Mouse (Mus musculus): ENCODE data around the gene Tmem19. TPM values are rescaled to one million over a fixed set of nuclear protein-coding genes. Genes with fewer than 3 reads are reported as not detected.

Gene Tmem19
- 31.6 and 32.0 TPM in 2 replicates for polyA plus RNA-seq (2015; fragmentation: Nextera tagmentation; extraction: Ambion mirVana)

- Histone ChIP-seq H3K36me3 (peaks cover 3% of the 10 kb centered on the region; the same call in 1 of the 2 replicates), H3K4me2 (peak within 1 kb of the TSS; percentile 82), H3K9me3 (replicated peaks) (no peaks in the 10 kb centered on the region), H3K9ac (replicated peaks) (peak within 1 kb of the TSS; percentile 70), H3K27me3 (replicated peaks) (no peaks in the 10 kb centered on the region), H3K4me1 (peaks cover 28% of the 10 kb centered on the region), H3K27ac (replicated peaks) (peak within 1 kb of the TSS; percentile 96), H3K4me3 (replicated peaks) (peak within 1 kb of the TSS; percentile 72)
- peak; percentile 98 for ATAC-seq (ENCODE audit: low FRiP score)
- 1% methylated on average over 54 of the region's 58 CpGs for WGBS
Observed at GRCm38 (mm10) chr10:115361840-115362622, at the start of gene Tmem19. Gene Tmem19 (minus strand): TSS chr10:115362501.

GRCm38 (mm10) chr10:115406393-115406792 lies 44.1 kb upstream of the Tmem19 start:
- H3K9me3 ChIP-seq (replicated peaks), result no peaks in the 10 kb centered on the region
- H3K4me1 ChIP-seq, result no peaks in the 10 kb centered on the region
- H3K9ac ChIP-seq (replicated peaks), result no peak overlapping the region
- no peak overlapping the region for H3K27ac ChIP-seq (replicated peaks)
- no peaks in the 10 kb centered on the region for H3K27me3 ChIP-seq (replicated peaks)
- peaks cover 55% of the 10 kb centered on the region for H3K36me3 ChIP-seq
- H3K4me2 ChIP-seq, result no peak overlapping the region
- WGBS, result 66% methylated on average over 6 of the region's 6 CpGs
- no peak for ATAC-seq (ENCODE audit: low FRiP score)
- no peak overlapping the region for H3K4me3 ChIP-seq (replicated peaks)

GRCm38 (mm10) chr10:115391896-115392295 lies 29.6 kb upstream of the Tmem19 start:
- H3K4me2 ChIP-seq, result no peak overlapping the region
- H3K36me3 ChIP-seq, result peaks cover 23% of the 10 kb centered on the region
- ATAC-seq (ENCODE audit: low FRiP score), result no peak
- H3K9ac ChIP-seq (replicated peaks), result no peak overlapping the region
- H3K27ac ChIP-seq (replicated peaks), result no peak overlapping the region
- H3K27me3 ChIP-seq (replicated peaks), result no peaks in the 10 kb centered on the region
- 100% methylated on average over 1 of the region's 1 CpGs for WGBS
- H3K9me3 ChIP-seq (replicated peaks), result no peaks in the 10 kb centered on the region
- no peak overlapping the region for H3K4me3 ChIP-seq (replicated peaks)
- H3K4me1 ChIP-seq, result peaks cover 36% of the 10 kb centered on the region

- Histone ChIP-seq H3K4me2 (no peak overlapping the region), H3K4me3 (replicated peaks) (no peak overlapping the region), H3K27ac (replicated peaks) (no peak overlapping the region), H3K9me3 (replicated peaks) (no peaks in the 10 kb centered on the region), H3K36me3 (peaks cover 23% of the 10 kb centered on the region), H3K4me1 (peaks cover 39% of the 10 kb centered on the region), H3K9ac (replicated peaks) (no peak overlapping the region), H3K27me3 (replicated peaks) (no peaks in the 10 kb centered on the region)
- ATAC-seq (ENCODE audit: low FRiP score), result no peak
- WGBS, result 94% methylated on average over 4 of the region's 4 CpGs
Observed at GRCm38 (mm10) chr10:115391076-115391475, 28.8 kb upstream of the Tmem19 start.

DNA sequence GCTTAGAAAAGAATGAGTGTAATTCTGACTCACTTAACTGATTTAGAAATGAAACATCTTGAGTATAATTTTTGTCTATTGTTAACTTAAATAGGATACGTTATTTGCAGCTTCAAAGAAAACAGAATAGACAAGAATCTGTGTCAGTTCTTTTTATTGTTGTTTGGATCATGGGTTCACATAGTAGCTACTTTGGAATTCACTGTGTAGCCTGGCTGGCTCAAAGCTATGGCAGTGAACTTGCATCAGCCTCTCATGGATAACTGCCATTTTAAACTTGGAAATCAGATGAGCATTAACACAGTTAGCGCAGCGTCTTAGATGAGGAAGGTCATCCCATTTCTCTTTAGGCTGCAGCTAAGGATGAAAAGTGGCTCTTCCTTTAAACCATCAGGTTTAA lies 25.6 kb upstream of the Tmem19 start:
- Histone ChIP-seq H3K36me3 (peaks cover 12% of the 10 kb centered on the region; the same call in 1 of the 2 replicates), H3K9me3 (replicated peaks) (no peaks in the 10 kb centered on the region), H3K27ac (replicated peaks) (no peak overlapping the region), H3K27me3 (replicated peaks) (no peaks in the 10 kb centered on the region), H3K4me2 (peak overlapping the region; percentile 68), H3K4me1 (peaks cover 37% of the 10 kb centered on the region), H3K9ac (replicated peaks) (no peak overlapping the region), H3K4me3 (replicated peaks) (no peak overlapping the region)
- WGBS, result 79% methylated on average over 3 of the region's 3 CpGs
- ATAC-seq (ENCODE audit: low FRiP score), result no peak

DNA sequence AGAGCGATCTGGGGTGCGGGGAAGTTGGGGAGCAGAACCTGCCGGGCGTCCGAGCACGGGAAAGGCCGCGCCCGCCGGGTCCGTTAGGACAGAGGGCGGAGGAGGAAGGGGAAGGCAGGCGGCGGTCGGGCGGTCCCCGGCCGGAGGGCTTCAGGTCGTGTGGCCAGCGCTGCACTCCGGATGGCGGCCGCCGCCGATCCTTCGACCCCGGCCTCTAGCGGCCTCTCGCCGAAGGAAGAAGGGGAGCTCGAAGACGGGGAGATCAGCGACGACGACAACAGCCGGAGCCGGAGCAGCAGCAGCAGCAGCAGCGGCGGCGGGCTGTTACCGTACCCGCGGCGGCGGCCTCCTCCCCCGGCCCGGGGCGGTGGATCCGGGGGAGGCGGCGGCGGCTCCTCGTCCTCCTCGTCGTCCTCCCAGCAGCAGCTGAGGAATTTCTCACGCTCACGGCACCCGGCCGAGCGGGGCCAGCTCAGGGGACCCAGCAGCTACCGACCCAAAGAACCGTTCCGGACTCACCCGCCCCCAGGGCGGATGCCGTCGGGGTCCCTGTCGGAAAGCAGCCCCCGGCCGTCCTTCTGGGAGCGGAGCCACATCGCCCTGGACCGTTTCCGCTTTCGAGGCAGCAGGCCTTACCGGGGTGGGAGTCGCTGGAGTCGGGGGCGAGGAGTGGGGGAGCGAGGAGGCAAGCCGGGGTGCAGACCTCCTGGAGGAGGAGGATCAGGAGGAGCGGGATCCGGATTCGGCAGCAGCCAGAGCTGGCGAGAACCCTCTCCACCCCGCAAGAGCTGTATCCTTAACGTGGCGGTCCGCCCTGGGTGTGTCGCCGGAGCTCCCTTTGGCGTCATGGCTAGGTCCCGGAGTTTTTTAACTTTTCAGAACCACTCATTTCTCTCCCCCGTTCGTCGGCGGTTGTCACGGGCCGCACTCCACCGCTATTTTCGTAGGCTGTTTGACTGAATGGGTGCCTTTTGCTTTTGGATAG lies 23.0 kb upstream of the Tmem19 start:
- Histone ChIP-seq H3K36me3 (peaks cover 10% of the 10 kb centered on the region; the same call in 1 of the 2 replicates), H3K4me1 (peaks cover 35% of the 10 kb centered on the region), H3K4me2 (peak overlapping the region; percentile 68), H3K9ac (replicated peaks) (peak overlapping the region; percentile 85), H3K27ac (replicated peaks) (peak overlapping the region; percentile 97), H3K27me3 (replicated peaks) (no peaks in the 10 kb centered on the region), H3K4me3 (replicated peaks) (peak overlapping the region; percentile 71), H3K9me3 (replicated peaks) (no peaks in the 10 kb centered on the region)
- under 1% methylated on average over 92 of the region's 101 CpGs for WGBS
- ATAC-seq (ENCODE audit: low FRiP score), result peak; percentile 4

- peaks cover 35% of the 10 kb centered on the region for H3K4me1 ChIP-seq
- under 1% methylated on average over 65 of the region's 65 CpGs for WGBS
- peak within 1 kb of the TSS; percentile 85 for H3K9ac ChIP-seq (replicated peaks)
- ATAC-seq (ENCODE audit: low FRiP score), result peak; percentile 97
- peak within 1 kb of the TSS; percentile 71 for H3K4me3 ChIP-seq (replicated peaks)
- peak within 1 kb of the TSS; percentile 68 for H3K4me2 ChIP-seq
- peak within 1 kb of the TSS; percentile 97 for H3K27ac ChIP-seq (replicated peaks)
- H3K27me3 ChIP-seq (replicated peaks), result no peaks in the 10 kb centered on the region
- H3K9me3 ChIP-seq (replicated peaks), result no peaks in the 10 kb centered on the region
- H3K36me3 ChIP-seq, result peaks cover 9% of the 10 kb centered on the region; the same call in 1 of the 2 replicates
Observed at GRCm38 (mm10) chr10:115384221-115385017, 22.1 kb upstream of the Tmem19 start, which contains the start of the genes Thap2 and Zfc3h1. Gene Thap2 (minus strand): TSS chr10:115384443. Gene Zfc3h1 (plus strand): TSS chr10:115384959.

- Histone ChIP-seq H3K9ac (replicated peaks) (peak overlapping the region; percentile 70), H3K4me1 (peaks cover 35% of the 10 kb centered on the region), H3K36me3 (0 out of 2 replicates have a peak, but pooled peaks cover 4% of the 10 kb centered on the region), H3K27ac (replicated peaks) (peak overlapping the region; percentile 97), H3K9me3 (replicated peaks) (no peaks in the 10 kb centered on the region), H3K27me3 (replicated peaks) (no peaks in the 10 kb centered on the region), H3K4me2 (peak overlapping the region; percentile 64), H3K4me3 (replicated peaks) (peak overlapping the region; percentile 71)
- under 1% methylated on average over 15 of the region's 15 CpGs for WGBS
- no peak for ATAC-seq (ENCODE audit: low FRiP score)
Observed at GRCm38 (mm10) chr10:115383644-115384220, 21.4 kb upstream of the Tmem19 start.

DNA sequence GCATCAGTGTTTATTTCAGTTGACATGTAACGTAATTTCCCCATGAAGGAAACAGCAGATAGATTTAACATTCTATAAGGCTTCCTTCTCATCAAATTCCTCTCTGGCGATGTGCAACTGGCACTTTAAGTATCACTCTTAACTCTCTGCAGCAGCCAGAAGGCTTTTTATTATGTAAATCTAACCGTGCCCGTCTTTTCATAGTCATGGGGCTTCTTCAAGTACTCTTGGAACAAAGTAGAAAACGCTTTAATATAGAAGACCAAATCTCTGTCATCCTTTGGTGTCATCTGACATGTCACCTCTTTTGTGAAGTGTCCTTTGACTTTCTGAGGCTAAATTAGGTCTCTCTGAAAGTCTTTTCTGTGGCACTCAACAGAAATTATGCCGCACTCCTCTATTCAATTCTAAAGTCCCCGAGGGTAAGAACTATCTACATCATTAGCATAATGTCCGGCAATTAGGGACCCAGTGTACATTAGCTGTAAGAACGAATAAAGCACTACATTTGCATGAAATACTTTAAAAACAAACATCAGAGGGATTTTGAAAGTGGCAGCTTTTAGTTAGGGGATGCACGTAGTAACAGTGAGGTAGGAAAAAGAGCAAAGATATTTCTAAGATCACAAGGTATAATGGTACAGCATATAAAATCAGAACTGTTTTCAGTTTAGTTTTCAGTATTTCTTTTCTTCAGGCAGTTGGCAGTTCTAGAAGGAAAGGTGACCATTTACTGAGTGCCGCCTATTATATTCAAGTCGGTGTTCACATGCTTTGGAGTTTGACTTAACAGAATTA lies 20.7 kb upstream of the Tmem19 start:
- H3K4me1 ChIP-seq, result peaks cover 28% of the 10 kb centered on the region

DNA sequence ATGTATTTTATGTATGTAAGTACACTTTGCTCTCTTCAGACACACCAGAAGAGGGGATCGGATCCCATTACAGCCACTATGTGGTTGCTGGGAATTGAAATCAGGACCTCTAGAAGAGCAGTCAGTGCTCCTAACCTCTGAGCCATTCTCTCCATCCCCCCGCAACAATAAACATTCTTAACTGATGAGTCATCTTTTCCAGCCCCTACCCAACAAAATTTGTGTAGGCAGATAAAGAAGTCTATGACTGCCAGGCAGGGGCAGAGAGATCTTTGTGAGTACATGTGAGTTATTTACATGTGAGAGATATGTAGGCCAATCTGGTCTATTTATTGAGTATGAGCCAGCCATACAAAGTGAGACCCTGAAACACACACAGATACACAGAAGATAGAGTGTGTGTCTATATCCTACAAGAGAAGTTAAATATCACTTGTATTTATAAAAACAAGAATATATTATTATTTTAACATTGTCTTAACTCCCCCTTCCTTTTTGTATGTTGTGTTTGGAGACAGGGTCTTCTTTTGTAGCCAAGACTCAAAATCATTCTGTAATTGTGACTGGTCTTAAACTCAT lies 19.3 kb upstream of the Tmem19 start:
- no peak for ATAC-seq (ENCODE audit: low FRiP score)
- Histone ChIP-seq H3K36me3 (peaks cover 4% of the 10 kb centered on the region; the same call in 1 of the 2 replicates), H3K4me2 (no peak overlapping the region), H3K9me3 (replicated peaks) (no peaks in the 10 kb centered on the region), H3K4me3 (replicated peaks) (no peak overlapping the region), H3K27ac (replicated peaks) (no peak overlapping the region), H3K9ac (replicated peaks) (no peak overlapping the region), H3K27me3 (replicated peaks) (no peaks in the 10 kb centered on the region), H3K4me1 (peaks cover 17% of the 10 kb centered on the region)
- 86% methylated on average over 2 of the region's 2 CpGs for WGBS

More for the DNA sequence above, 20.7 kb upstream of the Tmem19 start:
- Histone ChIP-seq H3K4me3 (replicated peaks) (peak overlapping the region; percentile 71), H3K9me3 (replicated peaks) (no peaks in the 10 kb centered on the region), H3K4me2 (peak overlapping the region; percentile 64), H3K27me3 (replicated peaks) (no peaks in the 10 kb centered on the region), H3K9ac (replicated peaks) (peak overlapping the region; percentile 70), H3K36me3 (0 out of 2 replicates have a peak, but pooled peaks cover 4% of the 10 kb centered on the region), H3K27ac (replicated peaks) (peak overlapping the region; percentile 97)
- 12% methylated on average over 12 of the region's 12 CpGs for WGBS
- no peak for ATAC-seq (ENCODE audit: low FRiP score)

Data from neural tube, embryonic 15.5 days (tissue).